Mouse (Mus musculus) embryonic fibroblast, embryonic 13.5 days (primary cell): Measurements from ENCODE around the gene Pi4k2a.

Experiments
- CTCF ChIP-seq: IDR thresholded peaks from 2 replicates; pipeline ENCODE4 v1.5.1; 2011; ENCODE audit warnings: mild to moderate bottlenecking, control low read depth, low read length, moderate library complexity, borderline replicate concordance; ENCODE audit not compliant: insufficient read depth
- POLR2A ChIP-seq: IDR thresholded peaks from 2 replicates; pipeline ENCODE4 v1.6.1; 2011; ENCODE audit warnings: low read depth, mild to moderate bottlenecking, control low read depth, low read length, moderate library complexity

- TF ChIP-seq POLR2A (no peak), CTCF (no peak)
Measured at GRCm38 (mm10) chr19:42163764-42164163, 73.5 kb downstream of the Pi4k2a start, which contains the start of gene Zfyve27.
